Mouse (Mus musculus) MEL-GATA-1-ER (cell line): Measurements from ENCODE around the gene Cysrt1.

ENCODE experiments used
- DNase-seq: peaks from one replicate; pipeline ENCODE4 v3.0.0-alpha.2; 2012; ENCODE audit warnings: low read depth; ENCODE audit errors: extremely low read depth

The Cysrt1 gene

DNA sequence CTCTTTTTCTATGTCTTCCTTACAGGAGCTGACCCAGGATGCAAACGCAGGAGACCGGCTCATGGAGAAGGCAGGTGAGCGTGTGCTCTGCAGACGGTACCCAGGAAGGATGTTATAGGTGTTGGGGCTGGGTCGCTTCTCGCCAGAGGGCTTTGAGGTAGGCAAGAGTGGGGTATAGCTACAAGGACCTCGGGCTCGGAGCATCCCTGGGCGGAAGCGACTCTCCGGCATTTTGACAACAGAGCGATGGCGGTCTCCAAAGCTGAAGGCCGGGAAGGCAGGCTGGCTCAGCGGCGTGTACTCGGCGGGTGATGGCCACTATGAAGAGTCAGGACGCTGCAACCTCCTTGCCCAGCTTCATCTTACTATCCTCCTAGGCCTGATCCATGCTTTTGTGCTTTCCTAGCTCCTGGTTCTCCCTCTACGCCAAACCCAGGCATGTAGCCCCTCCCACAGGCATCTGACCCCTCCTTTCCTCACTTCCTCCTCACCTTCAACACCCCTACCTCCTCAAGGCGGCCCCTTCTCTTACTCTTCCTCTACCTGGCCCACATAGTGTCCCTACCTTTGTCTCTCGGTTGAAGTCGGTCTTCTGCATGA lies 28.9 kb downstream of the Cysrt1 start:
- no peak for DNase-seq

DNA sequence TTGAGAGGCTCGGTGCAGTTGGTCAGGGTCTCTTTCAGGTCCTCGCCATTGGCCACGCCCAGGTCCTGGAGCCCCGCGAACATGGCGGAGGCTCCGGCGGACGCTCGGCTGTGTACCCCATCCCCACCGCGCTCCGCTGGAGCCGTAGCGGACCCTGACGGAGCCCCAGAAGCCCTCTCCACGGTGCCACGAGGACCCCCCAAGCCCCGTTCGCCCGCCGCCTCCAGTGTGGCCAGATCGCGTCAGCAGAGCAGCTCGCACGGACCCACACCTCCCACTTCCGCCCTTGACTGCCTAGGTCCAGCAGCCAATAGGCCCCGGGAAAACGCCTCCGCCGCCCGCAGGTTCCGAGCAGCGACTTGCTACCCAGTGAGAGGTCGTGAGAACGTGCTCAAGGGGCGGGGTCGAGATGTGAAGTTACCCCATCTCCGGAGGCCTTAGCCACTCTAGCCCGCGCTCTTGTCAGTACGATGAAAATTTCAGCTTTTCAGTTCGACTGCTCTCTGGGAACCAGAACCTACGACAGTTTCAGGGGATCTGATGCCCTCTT lies 31.1 kb downstream of the Cysrt1 start, which contains the start of gene Nelfb:
Nelfb (minus strand) TSS at position 369 of the 550 bp plus-strand sequence.
- DNase-seq = peak; percentile 89

DNA sequence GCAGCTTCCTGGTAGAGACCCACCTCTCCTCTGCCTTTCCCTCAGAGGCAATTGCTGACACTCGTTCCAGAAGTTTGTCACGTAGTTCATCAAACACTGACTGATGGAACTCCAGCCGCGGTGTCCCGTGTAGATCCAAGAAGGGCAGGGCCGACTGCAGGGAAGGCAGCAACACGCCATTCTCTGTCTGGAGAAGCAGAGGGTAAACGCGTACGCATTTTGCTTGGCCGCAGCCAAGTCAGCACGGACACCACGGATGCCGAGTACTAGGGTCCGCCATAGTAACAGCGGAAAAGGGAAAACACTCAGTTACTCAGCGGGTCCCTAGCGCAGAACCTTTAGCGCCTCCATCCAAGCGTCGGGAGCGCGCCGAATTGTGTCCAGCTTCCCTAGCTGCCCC lies 31.6 kb downstream of the Cysrt1 start:
- no peak for DNase-seq

DNA sequence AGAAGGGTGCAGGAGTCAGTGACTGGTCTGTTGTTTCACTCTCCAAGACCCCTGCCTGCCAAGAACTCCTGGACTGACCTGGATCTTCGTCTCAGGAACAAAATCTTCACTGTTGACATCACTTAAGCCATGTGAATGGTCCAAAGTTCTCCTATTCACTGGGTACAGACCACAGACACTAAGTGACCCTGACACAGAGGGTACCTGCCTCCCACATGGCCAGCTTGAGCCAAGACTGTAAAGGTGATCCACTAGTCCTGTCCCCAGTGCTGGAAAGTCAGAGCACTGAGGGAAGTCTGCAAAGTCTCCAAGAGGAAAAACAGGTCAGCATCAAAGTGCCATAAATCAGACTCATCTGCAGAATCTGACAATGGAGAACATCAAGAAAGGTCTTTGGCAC lies 34.7 kb downstream of the Cysrt1 start:
- no peak for DNase-seq

DNA sequence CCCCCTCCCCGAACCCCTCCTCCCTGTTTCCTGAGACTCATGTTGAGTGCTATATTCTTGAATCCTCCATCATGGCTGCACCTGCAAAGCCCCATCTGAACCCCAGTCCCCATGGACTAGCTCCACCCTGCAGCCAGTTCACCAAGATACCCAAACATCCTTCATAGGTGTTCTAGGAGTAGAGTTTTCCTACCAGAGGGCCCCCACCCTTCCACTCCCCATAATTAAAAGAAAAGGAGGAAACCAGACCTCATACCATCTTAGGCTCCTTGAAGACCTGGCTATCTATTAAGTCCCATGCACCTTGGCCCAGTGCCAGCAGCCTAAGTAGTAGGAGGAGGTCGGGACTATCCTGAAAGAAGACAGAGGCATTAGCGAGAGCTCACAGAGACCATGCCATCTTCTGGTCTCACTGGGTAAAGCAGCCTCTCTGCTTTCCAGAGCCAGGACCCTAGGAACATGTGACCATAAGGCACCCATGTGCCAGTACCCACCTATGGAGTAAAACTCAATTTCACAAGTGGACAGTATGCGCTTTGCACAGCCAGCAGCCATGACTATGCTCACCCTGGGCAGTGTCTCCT lies 38.5 kb downstream of the Cysrt1 start:
- DNase-seq = no peak

DNA sequence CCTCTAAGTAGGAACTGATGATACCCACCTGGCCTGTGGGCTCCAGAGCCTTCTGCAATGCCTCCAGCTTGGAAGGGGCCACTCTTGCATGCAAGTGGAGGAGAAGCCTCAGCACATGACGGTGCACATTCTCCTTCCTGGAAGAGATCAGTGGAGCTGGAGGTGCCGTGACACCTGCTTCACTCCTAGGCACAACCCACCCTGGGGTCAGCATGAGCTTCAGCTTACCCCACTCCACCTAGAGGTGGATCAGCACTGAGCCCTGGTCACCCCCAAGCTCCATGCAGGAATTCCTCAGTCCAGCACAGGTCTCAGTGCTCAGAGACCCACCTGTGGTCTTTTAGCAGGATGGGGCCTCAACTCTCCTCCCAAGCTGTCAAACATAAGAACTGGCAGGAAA lies 41.6 kb downstream of the Cysrt1 start:
- DNase-seq = no peak

DNA sequence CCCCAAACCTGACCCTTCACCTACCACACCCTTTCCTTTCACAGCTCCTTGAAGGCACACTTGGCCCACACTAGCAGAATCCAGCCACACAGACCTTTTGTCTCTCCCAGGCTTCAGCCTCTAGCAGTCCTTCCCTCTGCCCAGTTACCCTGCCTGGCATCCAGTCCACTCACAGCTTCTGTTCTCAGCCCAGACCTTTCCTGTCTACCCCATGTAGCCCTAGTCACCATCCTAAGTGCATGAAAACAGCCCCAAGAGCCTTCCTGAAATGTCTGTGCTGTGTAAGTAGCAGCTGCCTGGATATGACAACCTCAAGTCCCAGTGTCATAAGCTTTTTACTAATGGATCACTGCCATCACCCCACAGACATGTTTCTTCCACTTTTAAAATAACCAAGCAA lies 44.3 kb downstream of the Cysrt1 start:
- no peak for DNase-seq

DNA sequence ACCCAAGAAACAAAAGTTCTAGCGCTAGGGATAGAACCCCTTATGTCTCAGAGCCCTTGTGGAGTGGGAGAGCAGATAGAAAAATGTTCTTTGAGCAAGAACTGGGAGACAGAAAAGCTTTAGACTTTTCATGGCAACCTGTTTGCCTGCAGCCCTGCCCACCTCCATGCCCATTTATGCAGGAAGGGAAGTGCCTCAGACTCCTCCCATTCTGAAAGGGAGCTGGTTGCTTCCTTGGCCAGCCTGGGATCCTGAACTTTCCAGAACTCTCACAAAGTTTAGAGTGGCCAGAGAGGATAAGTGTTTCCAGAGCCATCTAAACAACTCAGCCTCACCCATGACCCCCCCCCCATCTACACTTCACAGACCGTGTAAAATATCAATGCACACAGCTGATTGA lies 45.1 kb downstream of the Cysrt1 start:
- no peak for DNase-seq

DNA sequence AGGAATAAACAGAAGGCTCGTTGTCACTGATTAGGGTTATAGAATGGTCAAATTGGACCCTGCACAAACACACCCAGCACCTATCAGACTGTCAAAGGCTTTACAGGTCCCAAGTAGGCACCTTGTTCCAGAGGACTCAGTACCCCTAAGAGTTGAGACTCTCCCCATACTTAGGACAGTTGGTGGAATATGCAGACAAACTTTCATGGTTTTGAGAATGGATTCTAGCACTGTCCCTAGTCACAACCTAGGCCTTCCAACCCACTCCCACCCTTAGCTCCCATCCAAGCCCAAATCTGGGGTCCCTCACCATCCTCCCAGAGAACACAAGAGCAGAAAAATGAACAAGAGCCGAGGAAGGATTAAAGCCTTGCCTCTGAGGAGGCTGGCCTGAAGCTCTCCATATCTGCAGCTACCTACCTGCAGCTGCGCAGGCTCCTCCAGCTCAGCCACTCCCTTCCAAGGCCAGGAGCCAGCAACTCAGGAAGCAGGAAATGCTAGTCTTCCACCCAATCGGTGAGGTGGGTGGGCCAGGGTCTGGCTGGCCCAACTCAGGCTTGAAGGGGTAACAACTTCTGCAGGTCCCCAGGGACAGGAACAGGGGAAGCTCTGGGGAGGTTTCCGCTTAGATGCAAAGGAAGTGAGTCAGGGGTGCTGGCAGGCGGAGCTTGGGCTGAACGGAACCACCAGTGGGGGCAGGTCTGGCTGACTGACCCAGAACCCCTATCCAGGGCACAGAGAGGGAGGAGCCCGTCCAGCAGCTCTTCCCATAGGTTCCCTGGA lies 45.9 kb downstream of the Cysrt1 start, which contains the start of gene Tor4a:
Tor4a (minus strand) TSS at position 715 of the 783 bp plus-strand sequence.
- peak; percentile 96 for DNase-seq

DNA sequence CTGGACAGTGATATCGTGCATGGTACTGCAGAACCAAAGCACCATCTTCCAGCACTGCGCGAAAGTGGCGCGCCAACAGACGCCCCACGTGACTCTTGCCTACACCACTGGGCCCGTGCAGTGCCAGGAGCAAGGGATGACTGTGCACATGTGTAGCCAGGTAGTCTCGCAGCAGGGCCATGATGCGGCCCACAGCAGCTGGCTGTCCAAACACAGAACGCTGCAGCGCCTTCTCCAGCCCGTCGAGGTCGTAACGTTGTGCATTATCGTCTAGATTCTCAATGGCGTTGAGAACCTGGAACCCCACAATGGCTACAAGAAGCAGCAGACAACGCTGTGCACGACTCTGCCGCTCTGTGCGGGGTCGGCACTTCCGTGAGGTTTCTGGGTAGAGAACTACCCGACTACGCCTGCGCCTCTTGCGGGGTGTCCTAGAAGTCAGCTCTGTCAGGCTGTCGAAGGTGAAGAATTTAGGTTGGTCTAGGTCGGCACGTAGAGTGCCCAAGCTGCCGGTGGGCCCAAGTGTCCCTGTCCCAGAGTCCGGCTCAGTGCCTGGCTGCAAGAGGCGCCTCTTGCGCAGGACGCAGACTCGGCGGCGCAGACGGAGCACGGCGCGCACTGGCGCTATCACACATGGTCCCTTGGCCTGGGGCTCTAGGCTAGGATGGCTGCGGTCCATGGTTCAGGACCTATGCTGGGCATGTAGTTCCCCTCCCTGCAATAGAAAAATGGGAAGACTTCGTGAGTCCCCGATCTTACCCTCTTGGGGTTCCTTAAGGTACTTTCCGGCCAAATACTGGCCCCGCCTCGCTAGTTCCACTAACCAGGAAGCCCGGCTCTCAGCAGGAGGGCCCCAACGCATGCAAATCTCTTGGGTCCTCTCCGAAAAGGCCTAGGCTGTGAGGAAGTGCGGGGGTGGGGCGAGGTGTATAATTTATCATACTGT lies 46.8 kb downstream of the Cysrt1 start:
- peak; percentile 88 for DNase-seq

DNA sequence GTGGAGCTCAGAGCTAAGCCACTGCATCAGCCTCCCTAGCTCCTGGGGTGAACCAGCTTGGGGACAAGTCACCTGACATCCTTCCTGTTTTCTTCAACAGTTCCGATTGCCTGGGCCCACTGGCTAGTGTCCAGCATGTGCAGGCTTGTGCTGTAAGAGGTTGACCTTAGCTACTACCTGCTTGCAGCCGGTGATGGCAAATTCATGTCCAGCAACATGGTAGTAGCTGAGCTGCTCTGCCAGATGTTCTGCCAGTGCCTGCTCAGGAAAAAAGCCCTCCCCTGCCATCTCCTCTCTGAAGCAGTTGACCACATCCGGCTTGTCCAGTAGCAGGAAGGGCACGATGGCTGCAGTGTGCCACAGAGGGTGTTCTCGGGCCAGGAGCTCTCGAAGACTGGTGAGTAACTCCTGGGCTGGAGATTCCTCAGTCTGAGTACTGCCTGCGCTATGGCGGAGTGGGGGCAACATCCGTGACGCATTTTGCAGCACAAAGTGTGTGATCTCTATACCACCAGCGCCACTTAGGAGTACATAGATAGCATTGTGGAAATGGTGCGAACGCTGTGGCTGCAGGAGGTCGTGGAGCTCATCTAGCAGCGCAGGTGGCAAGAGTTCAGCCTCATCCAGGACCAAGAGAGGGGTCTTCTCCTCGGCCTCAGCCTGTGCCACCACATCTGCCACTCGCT lies 47.6 kb downstream of the Cysrt1 start:
- DNase-seq = no peak

DNA sequence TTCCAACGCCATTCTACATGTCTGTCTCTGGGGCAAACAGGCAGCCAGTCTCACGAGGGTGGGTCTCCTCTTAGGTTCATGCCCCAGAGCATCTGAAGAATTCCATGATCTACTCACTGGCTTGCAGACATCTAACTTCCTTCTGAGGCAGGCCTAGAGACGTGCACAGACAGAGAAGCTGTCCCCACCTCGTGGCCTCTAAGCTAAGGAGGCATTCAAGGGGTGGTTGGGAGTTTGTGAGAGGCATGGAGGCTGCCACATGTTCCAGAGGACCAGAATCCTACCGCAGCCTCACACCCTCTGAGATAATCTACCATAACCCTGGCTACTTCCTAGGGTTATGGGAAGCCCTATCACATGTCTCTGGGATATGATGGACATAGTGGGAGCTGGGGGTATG lies 48.2 kb downstream of the Cysrt1 start:
- no peak for DNase-seq

DNA sequence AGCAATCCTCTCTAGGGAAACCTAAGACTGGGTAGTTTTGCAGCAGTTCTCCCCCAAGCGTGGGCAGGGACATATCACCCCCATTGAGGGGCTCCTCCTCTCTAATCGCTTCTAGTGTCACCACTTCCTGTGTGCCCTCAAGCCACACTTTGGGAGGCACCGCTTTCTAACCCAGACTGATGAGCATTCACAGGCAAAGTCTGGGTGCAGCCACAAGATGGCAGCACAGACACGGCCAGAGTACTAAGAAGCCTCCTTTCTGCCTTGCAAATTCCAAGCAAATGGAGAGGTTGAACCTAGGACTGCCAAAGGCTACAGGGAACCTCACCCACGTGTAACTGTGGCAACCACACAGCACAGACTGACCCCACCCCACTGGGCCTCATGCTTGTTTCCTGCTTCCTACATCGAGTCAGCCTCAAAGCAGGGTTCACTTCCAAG lies 48.9 kb downstream of the Cysrt1 start:
- DNase-seq = peak; percentile 90
